In genomic region chr17:35320327-35321081, GRCm38 (mm10) we compare ENCODE assay signal across 9 mouse cellular contexts. TPM values are rescaled to one million over a fixed set of nuclear protein-coding genes. Genes with fewer than 3 reads are reported as not detected.
DNase-seq lines count a peak whose midpoint lies in the region; ATAC-seq and TF ChIP-seq lines count a peak whose summit lies in the region.
"Had no signal": no experiment of that assay in that cellular context is flagged by ENCODE, and none has a peak within 500 bp of the region (broad histone marks: within the 10 kb centered on the region; RNA-seq: fewer than 3 reads in every experiment).

Gene H2-Q1, plus strand, starts transcription at chr17:35320405.

- no peaks in the 10 kb centered on the region for H3K9me3 ChIP-seq in embryonic facial prominence, embryonic 11.5 days (replicated peaks; ENCODE audit: control insufficient read depth, low read length)
- H3K9me3 ChIP-seq in intestine, postnatal 0 days (ENCODE audit: control insufficient read depth): no peaks in the 10 kb centered on the region
- no peaks in the 10 kb centered on the region for H3K9me3 ChIP-seq in neural tube, embryonic 12.5 days

- H3K4me1 ChIP-seq in lung, adult 2 months (ENCODE audit: control insufficient read depth, insufficient read depth, low read length): peaks cover 6% of the 10 kb centered on the region
- H3K4me1 ChIP-seq in embryonic facial prominence, embryonic 11.5 days (ENCODE audit: control insufficient read depth, insufficient read depth, low read length): no peaks in the 10 kb centered on the region
- H3K4me1 ChIP-seq in intestine, postnatal 0 days (replicated peaks; ENCODE audit: control insufficient read depth, insufficient read depth, low read length): no peaks in the 10 kb centered on the region
- H3K4me1 ChIP-seq in neural tube, embryonic 12.5 days: peaks cover 9% of the 10 kb centered on the region

- H3K4me3 ChIP-seq in lung, adult 2 months (replicated peaks; ENCODE audit: extremely low read depth, low read depth, low read length): peak within 1 kb of the TSS; percentile 32
- H3K4me3 ChIP-seq in embryonic facial prominence, embryonic 11.5 days (ENCODE audit: low read depth, low read length): peak within 1 kb of the TSS; percentile 26
- H3K4me3 ChIP-seq in intestine, postnatal 0 days (ENCODE audit: low read depth, low read length): peak within 1 kb of the TSS; percentile 52
- peak within 1 kb of the TSS; percentile 33 for H3K4me3 ChIP-seq in neural tube, embryonic 12.5 days

- no peak for TF ChIP-seq CTCF in lung, adult 2 months (IDR thresholded peaks at IDR 0.05; ENCODE audit: insufficient read depth, low read length)
- no peak for TF ChIP-seq CTCF in intestine, postnatal 0 days (IDR thresholded peaks at IDR 0.05; ENCODE audit: low read depth)

- no peak for ATAC-seq in embryonic facial prominence, embryonic 11.5 days (replicated peaks; ENCODE audit: insufficient number of reproducible peaks, low FRiP score, low TSS enrichment, low read depth)
- peak; percentile 94 for ATAC-seq in intestine, postnatal 0 days
- no peak for ATAC-seq in neural tube, embryonic 12.5 days (ENCODE audit: low FRiP score, low read depth)

- no peak within 1 kb of the TSS for H3K27ac ChIP-seq in embryonic facial prominence, embryonic 11.5 days (replicated peaks; ENCODE audit: low read depth, low read length)
- peak within 1 kb of the TSS; percentile 79 for H3K27ac ChIP-seq in intestine, postnatal 0 days (ENCODE audit: low read depth, low read length)
- no peak within 1 kb of the TSS for H3K27ac ChIP-seq in neural tube, embryonic 12.5 days

- H3K9ac ChIP-seq in embryonic facial prominence, embryonic 11.5 days (replicated peaks; ENCODE audit: low read length): 0 out of 2 replicates have a peak within 1 kb of the TSS, but pooled peaks have one; percentile 2
- peak within 1 kb of the TSS; percentile 54 for H3K9ac ChIP-seq in intestine, postnatal 0 days (ENCODE audit: low read depth, low read length)
- H3K9ac ChIP-seq in neural tube, embryonic 12.5 days: peak within 1 kb of the TSS; percentile 44

- no peak for TF ChIP-seq POLR2A in lung, adult 2 months (IDR thresholded peaks at IDR 0.05; ENCODE audit: borderline replicate concordance, extremely low read depth, low read depth, low read length)

- peaks cover 22% of the 10 kb centered on the region for H3K27me3 ChIP-seq in embryonic facial prominence, embryonic 11.5 days (ENCODE audit: control insufficient read depth, insufficient read depth, low read length)
- no peaks in the 10 kb centered on the region for H3K27me3 ChIP-seq in intestine, postnatal 0 days (replicated peaks; ENCODE audit: control insufficient read depth, insufficient read depth, low read length)
- peaks cover 32% of the 10 kb centered on the region for H3K27me3 ChIP-seq in neural tube, embryonic 12.5 days (replicated peaks)

- H3K36me3 ChIP-seq in embryonic facial prominence, embryonic 11.5 days (replicated peaks; ENCODE audit: control insufficient read depth, insufficient read depth, low read depth, low read length): no peaks in the 10 kb centered on the region
- no peaks in the 10 kb centered on the region for H3K36me3 ChIP-seq in intestine, postnatal 0 days (ENCODE audit: control insufficient read depth, insufficient read depth)
- H3K36me3 ChIP-seq in neural tube, embryonic 12.5 days: no peaks in the 10 kb centered on the region

- peak within 1 kb of the TSS; percentile 49 for H3K4me2 ChIP-seq in embryonic facial prominence, embryonic 11.5 days (ENCODE audit: low read depth, low read length)
- peak within 1 kb of the TSS; percentile 78 for H3K4me2 ChIP-seq in intestine, postnatal 0 days (replicated peaks; ENCODE audit: low read depth)
- peak within 1 kb of the TSS; percentile 64 for H3K4me2 ChIP-seq in neural tube, embryonic 12.5 days (replicated peaks)

- 3% methylated on average over 55 of the region's 55 CpGs for WGBS in lung, adult 2 months
- WGBS in embryonic facial prominence, embryonic 11.5 days: 2% methylated on average over 52 of the region's 55 CpGs
- WGBS in intestine, postnatal 0 days: 2% methylated on average over 53 of the region's 55 CpGs
- WGBS in neural tube, embryonic 12.5 days: 2% methylated on average over 55 of the region's 55 CpGs

- no peak for DNase-seq in lung, adult 2 months
- DNase-seq in lung, postnatal 14 days: no peak
- DNase-seq in embryonic facial prominence, embryonic 11.5 days (ENCODE audit: low spot score): peak; percentile 9
- DNase-seq in urinary bladder, adult 18-20 months (ENCODE audit: low spot score in 2 of 2): no peak
- no peak for DNase-seq in cerebellum, adult 9-11 months
- DNase-seq in right cerebral cortex, postnatal 14 days: no peak
- DNase-seq: kidney, adult 18-20 months had no signal

RNA-seq across cellular contexts. Expression of gene H2-Q1, which starts in this region (rescaled TPM):
- polyA plus RNA-seq in lung, adult 2 months (2012; rRNA removed): 0.49 and 0.71 TPM in 2 replicates
- polyA plus RNA-seq in embryonic facial prominence, embryonic 11.5 days (2014; fragmentation: Nextera tagmentation; extraction: Ambion mirVana): 0.08 TPM in 1 of 2 replicates, not detected in the other
- polyA plus RNA-seq in intestine, postnatal 0 days (2015; fragmentation: Nextera tagmentation; extraction: Ambion mirVana): 56.2 and 60.6 TPM in 2 replicates
- 0.06 and 0.10 TPM in 2 replicates for polyA plus RNA-seq in neural tube, embryonic 12.5 days (2016; fragmentation: Nextera tagmentation; extraction: Ambion mirVana)

Comparison
In these comparisons a context has a peak if more than half of its experiments do, and no peak if none do; other contexts are left out.
1. RNA of gene H2-Q1 (polyA plus RNA-seq): 56.2 to 60.6 TPM in intestine, postnatal 0 days; 0.49 to 0.71 TPM in lung, adult 2 months, 0.06 to 0.10 TPM in neural tube, embryonic 12.5 days and 0.08 TPM in embryonic facial prominence, embryonic 11.5 days; every median in the first group is over 10 times any median in the second.
2. Peak in DNase-seq, H3K4me3 ChIP-seq, H3K9ac ChIP-seq and H3K4me2 ChIP-seq in embryonic facial prominence, embryonic 11.5 days; RNA of the gene not detected or under 1 TPM.
3. H3K9ac ChIP-seq: peak in every context shown above with its lines; median percentile 54 in intestine, postnatal 0 days; 44 in neural tube, embryonic 12.5 days; 2 in embryonic facial prominence, embryonic 11.5 days.
4. Peak in every context shown above with its lines, with median percentiles within 50 percentile points of each other: H3K4me3 ChIP-seq and H3K4me2 ChIP-seq.